Mouse (Mus musculus): ENCODE results near the gene Asprv1.

DNA sequence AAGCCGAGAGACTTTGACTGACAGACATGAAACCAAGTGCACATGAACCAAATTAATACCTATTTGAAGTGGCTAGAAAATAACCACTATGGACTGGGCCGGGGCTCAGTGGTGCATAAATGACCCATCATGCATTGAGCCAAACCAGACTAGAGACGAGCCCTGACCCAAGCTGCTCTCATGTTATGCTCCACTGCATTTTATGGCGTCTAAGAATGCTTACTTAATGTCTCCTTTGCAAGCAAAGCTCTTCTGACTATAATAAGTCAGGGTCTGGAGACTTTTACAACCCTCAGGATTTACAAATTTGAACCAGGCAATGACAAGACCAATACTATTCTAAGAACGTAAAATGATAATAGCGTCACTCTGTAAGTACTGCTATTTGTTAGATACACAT, 50.4 kb downstream of the Asprv1 start:
- TF ChIP-seq POLR2A (IDR thresholded peaks at IDR 0.05; ENCODE audit: borderline replicate concordance, control insufficient read depth, low read depth, low read length): no peak
- TF ChIP-seq CTCF (IDR thresholded peaks at IDR 0.05; ENCODE audit: control insufficient read depth, insufficient read depth, low read length): no peak

Data from bone marrow, adult 2 months (tissue).